36 mouse cellular contexts compared by ENCODE assay signal in the genomic region with DNA sequence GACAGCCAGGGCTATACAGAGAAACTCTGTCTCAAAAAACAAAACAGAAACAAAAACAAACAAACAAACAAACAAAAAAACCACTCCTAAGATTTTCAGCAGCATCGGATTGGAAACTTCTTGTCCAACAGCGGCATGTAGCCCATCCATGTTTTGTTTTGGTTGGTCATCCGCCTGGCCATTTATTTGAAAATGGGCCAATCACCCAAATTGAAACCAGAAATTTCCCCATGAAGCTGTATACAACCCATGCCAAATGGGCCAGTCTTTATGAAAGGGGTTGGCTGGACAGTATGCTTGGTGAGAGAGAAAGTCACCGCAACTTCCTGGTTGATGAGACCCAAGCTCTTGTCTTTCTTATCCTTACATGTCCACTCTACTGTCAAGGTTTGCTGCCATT. TPM values are rescaled to one million over a fixed set of nuclear protein-coding genes. Genes with fewer than 3 reads are reported as not detected.
"Had no signal": no experiment of that assay in that cellular context is flagged by ENCODE, and none has a peak within 500 bp of the region (broad histone marks: within the 10 kb centered on the region; RNA-seq: fewer than 3 reads in every experiment).

No protein-coding gene starts in this region.

- H3K27me3 ChIP-seq: limb, embryonic 12.5 days; limb, embryonic 13.5 days; limb, embryonic 15.5 days; liver, embryonic 13.5 days; lung, embryonic 15.5 days; midbrain, embryonic 12.5 days; midbrain, embryonic 13.5 days; midbrain, embryonic 15.5 days; neural tube, embryonic 12.5 days had no signal

- DNase-seq: left cerebral cortex, postnatal 4 days; liver; liver, embryonic 13.5 days; liver, postnatal 0 days; lung, adult 18-20 months; lung, adult 2 months; lung, embryonic 14.5 days; lung, postnatal 10 days; lung, postnatal 14 days; lung, postnatal 36 days; lung, postnatal 4 days; midbrain, embryonic 14.5 days had no signal

- H3K27ac ChIP-seq: limb, embryonic 10.5 days; limb, embryonic 12.5 days; limb, embryonic 13.5 days; limb, embryonic 15.5 days; liver, embryonic 12.5 days; liver, embryonic 13.5 days; liver, embryonic 14.5 days; liver, embryonic 15.5 days; lung, embryonic 15.5 days; macrophage; midbrain, embryonic 10.5 days; midbrain, embryonic 12.5 days; midbrain, embryonic 13.5 days; midbrain, embryonic 15.5 days; neural tube, embryonic 12.5 days had no signal

- H3K4me2 ChIP-seq: limb, embryonic 12.5 days; limb, embryonic 13.5 days; limb, embryonic 15.5 days; liver, embryonic 11.5 days; liver, embryonic 12.5 days; liver, embryonic 13.5 days; liver, embryonic 15.5 days; lung, embryonic 14.5 days; lung, embryonic 15.5 days; midbrain, embryonic 11.5 days; midbrain, embryonic 12.5 days; midbrain, embryonic 13.5 days; midbrain, embryonic 15.5 days; neural tube, embryonic 12.5 days had no signal

- ATAC-seq: liver, embryonic 12.5 days; liver, postnatal 0 days; lung, postnatal 0 days; midbrain, embryonic 13.5 days; midbrain, embryonic 15.5 days; midbrain, embryonic 16.5 days had no signal

- H3K4me3 ChIP-seq: limb, embryonic 10.5 days; limb, embryonic 12.5 days; limb, embryonic 13.5 days; limb, embryonic 15.5 days; liver, embryonic 12.5 days; liver, embryonic 13.5 days; liver, embryonic 15.5 days; lung, embryonic 15.5 days; megakaryocyte, embryonic 14.5 days; midbrain, embryonic 10.5 days; midbrain, embryonic 12.5 days; midbrain, embryonic 13.5 days; midbrain, embryonic 15.5 days; myocyte; neural tube, embryonic 12.5 days had no signal

- H3K4me1 ChIP-seq: limb, embryonic 13.5 days; limb, embryonic 15.5 days had no signal

- H3K9ac ChIP-seq: limb, embryonic 12.5 days; limb, embryonic 13.5 days; limb, embryonic 15.5 days; liver, embryonic 12.5 days; liver, embryonic 13.5 days; liver, embryonic 14.5 days; liver, embryonic 15.5 days; liver, postnatal 0 days; lung, embryonic 14.5 days; lung, embryonic 15.5 days; midbrain, embryonic 12.5 days; midbrain, embryonic 13.5 days; midbrain, embryonic 15.5 days; neural tube, embryonic 12.5 days had no signal

- H3K9me3 ChIP-seq: limb, embryonic 10.5 days; limb, embryonic 12.5 days; limb, embryonic 15.5 days; liver, embryonic 12.5 days; liver, embryonic 13.5 days; liver, embryonic 15.5 days; lung, embryonic 15.5 days; megakaryocyte, embryonic 14.5 days; midbrain, embryonic 10.5 days; midbrain, embryonic 12.5 days; midbrain, embryonic 13.5 days; midbrain, embryonic 15.5 days; neural tube, embryonic 12.5 days had no signal

- H3K36me3 ChIP-seq: limb, embryonic 10.5 days; limb, embryonic 12.5 days; limb, embryonic 13.5 days; limb, embryonic 15.5 days; liver, embryonic 12.5 days; liver, embryonic 13.5 days; liver, embryonic 15.5 days; lung, embryonic 15.5 days; midbrain, embryonic 10.5 days; midbrain, embryonic 12.5 days; neural tube, embryonic 12.5 days had no signal

RNA-seq across cellular contexts. Expression of a gene that starts 6.7 kb away (rescaled TPM):
- total RNA-seq: megakaryocyte progenitor cell, adult 5-6 weeks; megakaryocyte, adult 5-6 weeks; megakaryocyte-erythroid progenitor cell, adult 5-6 weeks; monocyte, adult 5-6 weeks had no signal
- polyA plus RNA-seq: macrophage had no signal
